Mouse (Mus musculus): Measurements from ENCODE around the gene Gm37240.

Gene Gm37240

DNA sequence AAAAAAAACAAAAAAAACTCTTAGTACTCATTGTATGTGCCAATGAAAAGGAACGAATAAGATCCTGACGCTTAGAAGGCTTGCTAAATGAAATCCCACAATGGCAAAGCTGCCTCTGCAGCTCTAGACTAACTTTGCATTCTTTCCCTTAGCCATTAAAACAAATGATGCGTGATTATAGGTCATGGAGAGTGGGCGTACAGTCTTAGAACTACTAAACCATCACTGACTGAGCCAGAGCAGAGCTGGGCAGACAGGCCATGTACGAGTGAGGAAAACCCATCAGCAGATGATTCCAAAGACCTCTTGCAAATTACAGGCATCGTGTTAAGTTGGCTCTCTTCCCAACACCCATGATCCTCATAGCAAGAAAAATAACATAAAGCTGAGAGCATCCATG lies 59.5 kb downstream of the Gm37240 start:
- no peak for DNase-seq (ENCODE audit: low read depth, low spot score)

DNA sequence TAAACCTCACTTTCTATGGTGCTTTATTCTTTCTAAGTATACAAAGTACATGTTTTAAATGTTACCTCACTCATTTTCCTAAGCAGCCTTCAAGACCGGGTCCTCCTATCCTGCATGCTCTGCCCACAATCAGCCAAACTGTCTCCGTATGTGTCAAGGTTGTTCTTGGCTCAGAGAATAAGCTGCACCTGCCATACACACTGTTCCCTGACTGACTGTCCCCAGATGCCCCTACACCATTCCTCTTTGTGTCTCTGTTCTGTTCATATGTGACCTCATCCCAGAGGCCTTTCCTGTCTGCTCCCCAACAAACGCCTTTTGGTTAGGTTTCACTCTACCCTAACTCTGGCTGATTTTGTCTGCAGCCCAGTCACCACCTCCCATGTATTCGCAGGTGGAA lies 60.0 kb downstream of the Gm37240 start:
- DNase-seq (ENCODE audit: low read depth, low spot score): no peak

DNA sequence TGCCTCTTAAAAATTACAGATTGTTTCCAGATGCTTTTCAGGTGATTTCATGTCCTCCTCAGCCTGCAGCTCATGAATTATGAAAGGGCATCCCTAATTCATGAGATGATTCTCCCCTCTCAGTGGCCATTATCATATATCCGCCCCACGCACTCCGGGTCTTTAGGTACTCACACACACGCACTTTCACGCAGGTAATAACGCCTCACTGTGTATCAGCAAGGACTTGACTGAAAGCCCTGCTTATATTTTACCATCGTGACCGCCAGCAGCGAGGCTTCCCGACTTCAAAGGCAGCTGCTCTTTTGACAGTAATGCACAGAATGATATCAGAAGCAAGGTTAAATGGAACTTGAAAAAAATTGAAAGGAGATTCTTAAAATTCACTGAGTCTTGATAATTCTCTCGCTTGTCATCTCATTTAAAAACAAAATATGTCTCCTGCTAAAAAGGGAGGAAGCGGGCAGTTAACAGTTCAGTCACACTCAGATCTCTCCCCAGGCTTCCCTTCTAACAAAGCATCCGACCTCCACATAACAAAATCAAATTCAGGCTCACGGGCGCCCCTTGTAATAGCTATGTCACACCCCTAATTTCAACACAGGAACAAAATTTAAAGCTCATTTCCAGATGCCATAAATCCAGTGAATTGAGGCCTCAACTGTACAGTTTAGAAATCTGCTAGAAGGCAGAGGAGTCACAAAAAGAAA lies 66.3 kb downstream of the Gm37240 start:
- no peak for DNase-seq (ENCODE audit: low read depth, low spot score)

DNA sequence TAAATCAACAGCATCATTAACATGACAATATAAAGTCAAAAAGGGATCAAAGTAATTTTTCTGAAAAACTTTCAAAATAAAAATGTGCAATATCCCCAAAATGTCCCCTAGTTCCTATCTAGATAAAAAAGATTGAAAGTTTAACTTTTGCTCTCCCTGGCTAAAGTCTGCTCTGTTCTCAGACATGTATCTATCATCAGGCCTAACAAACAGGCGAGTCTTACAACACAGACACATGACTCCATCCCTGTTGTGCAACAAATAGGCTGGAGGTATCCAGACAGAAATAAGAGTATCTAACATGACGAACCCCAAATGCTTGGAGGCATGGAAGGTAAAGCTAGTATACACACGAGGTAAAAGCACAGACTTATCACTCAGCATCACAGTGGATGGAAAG lies 68.0 kb downstream of the Gm37240 start:
- no peak for DNase-seq (ENCODE audit: low read depth, low spot score)

DNA sequence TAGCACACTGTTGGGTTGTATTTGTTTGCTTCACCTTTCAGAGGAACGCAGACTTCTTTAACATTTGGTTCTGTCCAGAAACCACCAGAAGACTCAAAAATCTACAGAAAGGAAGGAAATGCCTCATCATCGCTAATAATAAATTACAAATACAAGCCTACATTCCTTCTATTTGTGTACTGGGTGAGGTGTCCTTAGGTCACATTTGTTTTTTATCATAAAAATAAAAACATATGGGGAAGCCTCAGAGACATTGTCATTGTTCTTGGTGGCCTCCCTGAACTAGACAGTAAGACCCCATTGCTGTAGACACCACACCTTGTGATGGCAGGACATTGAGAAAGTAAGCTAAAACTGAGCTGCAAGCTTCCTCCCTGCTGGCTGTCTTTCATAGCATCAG lies 70.1 kb downstream of the Gm37240 start, which contains the start of gene Fam160a1:
Fam160a1 (minus strand) TSS at position 101 of the 400 bp plus-strand sequence.
- DNase-seq (ENCODE audit: low read depth, low spot score): no peak

DNA sequence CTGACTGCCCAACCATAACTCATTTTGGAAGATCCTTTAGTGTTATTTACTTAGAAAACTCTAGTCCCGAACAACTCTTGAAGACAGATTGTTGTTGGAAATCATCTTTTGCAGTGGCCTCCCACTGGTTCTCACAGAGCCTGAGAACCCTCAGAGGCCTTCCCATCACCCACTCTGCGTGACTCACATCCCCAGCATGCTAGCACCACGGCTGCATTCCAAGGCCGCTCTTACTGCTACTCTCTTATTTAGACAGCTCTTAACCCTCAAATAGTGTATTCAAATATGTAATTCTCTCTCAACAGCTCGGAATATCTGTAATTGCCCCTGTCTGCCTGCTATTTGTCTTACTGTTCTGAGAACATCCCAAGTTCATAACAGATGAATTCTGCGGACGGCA lies 73.1 kb downstream of the Gm37240 start:
- DNase-seq (ENCODE audit: low read depth, low spot score): no peak

DNA sequence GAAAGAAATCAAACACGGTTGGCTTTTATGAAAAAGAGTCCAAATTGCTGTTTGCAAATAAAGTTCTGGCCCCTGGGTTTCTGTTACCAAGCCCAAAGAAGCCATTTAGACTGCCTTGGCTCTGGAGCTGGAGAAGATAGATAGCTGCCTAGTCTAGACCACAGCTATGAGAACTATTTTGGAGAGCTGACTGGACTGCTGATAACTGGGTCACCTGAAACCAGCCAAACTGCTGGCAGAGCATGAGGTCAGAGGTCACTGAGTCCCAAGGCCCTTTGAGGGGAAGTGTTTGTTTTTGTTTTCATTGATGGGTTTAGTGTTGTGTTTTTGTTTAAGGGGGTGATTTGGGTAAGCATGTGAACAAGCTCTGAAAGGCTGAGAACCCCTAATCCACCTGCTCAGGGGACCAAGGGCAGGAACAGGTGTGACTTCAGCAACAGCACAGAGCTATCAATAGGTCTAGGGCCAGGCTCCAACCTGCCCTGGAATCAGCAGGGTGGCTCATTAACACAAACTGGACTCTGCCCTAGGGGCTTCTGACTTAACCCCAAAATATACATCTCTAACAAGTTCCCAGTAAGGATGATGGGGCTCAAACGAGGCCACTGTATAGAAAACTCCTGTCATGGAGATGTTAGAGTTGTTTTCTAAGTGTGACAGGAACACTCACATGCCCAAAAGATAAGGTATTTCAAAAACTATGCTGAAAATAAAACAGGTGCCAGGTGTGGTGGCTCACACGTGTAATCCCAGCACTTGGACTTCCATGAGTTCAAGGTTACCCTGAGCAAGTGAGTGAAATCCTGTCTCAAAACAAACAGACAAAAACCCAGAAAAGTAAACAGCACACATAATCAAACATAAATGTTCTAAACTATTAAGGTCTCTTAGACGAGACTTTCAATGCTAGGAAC lies 74.0 kb downstream of the Gm37240 start:
- DNase-seq (ENCODE audit: low read depth, low spot score): no peak

DNA sequence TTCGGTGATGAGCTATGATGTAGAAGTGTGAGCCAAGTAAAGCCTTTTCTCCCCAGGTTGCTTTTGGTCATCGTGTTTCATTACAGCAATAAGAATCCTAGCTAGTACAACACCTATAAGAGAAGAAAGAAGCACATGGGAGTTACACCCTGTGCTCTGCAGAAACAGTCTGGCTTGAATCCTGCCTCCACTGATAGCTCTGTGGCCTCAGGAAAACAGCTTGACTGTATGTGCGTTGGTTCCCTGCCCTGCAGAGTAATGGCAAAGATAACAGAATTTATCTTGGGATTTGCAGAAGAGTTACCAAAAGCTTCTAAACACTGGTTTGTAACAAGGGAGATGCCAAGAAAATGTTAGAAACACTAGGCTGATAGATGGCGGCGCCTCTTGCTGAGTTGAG lies 75.3 kb downstream of the Gm37240 start:
- DNase-seq (ENCODE audit: low read depth, low spot score): no peak

DNA sequence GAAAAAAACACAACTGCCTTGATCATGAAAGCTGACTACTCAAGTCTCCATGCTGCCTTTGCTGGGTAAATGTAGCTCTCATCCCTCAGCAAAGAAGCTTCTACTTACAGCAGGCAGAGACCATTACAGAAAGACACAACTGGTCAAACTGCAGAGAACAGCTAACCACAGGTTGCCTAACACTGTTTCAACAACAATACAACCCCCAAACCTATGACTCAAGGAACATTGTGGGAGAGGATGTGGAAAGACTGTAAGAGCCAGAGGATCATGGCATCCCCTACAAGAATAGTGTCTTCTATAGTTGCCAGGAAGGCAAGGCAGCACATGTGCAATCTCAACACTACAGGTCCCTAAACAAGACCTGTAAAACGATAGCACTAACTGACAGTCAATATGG lies 94.2 kb downstream of the Gm37240 start:
- DNase-seq (ENCODE audit: low read depth, low spot score): no peak

DNA sequence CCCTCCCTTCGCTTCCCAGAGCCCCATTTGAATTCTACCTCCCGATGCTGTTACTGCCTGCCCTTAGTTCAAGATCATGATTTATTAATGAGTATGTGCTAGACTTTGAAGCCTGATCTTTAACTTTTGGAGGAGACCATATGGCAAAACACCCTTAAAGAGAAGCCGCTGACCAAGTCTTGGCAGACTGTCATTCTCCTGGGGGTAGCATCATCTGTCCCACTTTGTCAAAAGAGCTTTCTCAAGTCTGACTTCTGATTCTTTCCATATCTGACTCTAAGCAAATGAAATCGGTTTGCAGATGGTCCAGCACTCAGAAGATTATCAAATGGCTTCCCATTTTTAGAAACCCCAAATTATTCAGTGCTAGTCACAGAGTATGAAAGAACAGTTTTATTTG lies 97.6 kb downstream of the Gm37240 start:
- DNase-seq (ENCODE audit: low read depth, low spot score): no peak

DNA sequence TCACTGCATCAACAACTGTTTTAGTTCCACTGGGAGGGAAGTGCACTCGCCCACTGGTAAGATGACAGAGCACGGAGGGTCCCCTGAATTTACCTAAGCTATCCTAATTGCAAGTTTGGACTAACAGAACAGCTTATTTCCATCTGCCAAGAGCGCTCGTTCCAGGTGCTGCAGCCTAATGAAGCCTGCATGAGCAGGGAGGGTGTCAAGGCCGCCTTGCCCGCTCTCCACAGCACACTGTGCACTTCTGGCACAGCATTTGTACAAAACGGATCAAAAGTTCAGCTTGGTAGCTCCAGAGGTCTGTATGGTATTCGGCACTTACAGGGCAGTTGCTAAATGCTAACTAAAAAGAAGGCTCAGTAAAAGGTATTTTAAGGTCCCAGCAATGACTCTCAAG lies 100.8 kb downstream of the Gm37240 start:
- DNase-seq (ENCODE audit: low read depth, low spot score): no peak

DNA sequence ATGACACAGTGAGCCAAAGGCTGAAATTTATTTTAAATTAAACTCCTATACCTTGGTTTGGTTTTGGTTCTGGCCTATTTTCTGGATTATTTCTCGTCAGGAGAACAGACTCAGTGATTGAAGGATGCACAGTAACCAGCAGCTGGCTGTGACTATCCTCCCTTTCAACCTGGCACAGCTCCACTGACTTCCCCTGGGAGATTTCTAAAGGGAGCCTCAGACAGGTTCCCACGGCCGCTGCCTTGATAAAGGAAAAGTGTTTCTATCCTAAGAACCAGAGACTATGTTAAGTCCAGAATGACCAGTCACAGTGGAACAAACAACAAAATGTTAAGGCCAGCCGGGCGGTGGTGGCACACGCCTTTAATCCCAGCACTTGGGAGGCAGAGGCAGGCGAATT lies 106.4 kb downstream of the Gm37240 start:
- DNase-seq (ENCODE audit: low read depth, low spot score): no peak

DNA sequence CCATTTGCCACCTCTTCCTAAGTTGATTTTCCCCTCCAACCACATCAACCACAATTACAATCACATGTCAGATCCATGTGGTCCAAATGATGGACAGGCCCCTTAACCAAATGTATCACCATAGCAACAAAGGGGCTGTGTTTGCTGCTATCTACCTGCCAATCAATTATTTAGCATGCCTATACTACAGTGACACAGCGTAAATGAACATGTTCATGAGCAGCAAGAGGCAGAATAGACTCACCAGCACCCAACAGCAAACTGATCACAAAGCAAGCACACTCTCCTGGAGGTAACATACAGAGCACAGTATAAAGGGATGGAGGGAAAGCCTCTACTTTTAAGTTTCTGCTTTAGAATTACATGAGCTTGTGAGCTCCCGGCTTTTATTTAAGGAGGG lies 107.0 kb downstream of the Gm37240 start:
- no peak for DNase-seq (ENCODE audit: low read depth, low spot score)

DNA sequence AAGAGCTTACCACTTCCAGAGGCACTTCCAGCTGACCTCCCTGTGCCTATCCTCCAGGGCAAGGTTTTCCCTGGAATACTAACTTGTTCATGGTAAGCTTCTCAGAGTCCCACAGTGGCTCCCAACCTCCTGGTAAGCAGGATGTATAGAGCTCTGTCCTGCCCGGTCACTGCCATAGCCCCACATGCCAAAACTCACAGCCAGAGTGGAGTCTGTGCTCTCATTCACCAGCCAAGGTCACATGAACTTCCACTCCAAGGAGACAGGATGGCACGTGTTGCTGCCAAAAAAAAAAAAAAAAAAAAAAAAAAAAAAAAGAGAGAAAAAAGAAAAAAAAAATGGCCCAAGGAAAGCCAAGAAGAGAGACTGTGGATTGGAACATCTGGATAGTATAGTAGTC lies 109.5 kb downstream of the Gm37240 start:
- DNase-seq (ENCODE audit: low read depth, low spot score): no peak

DNA sequence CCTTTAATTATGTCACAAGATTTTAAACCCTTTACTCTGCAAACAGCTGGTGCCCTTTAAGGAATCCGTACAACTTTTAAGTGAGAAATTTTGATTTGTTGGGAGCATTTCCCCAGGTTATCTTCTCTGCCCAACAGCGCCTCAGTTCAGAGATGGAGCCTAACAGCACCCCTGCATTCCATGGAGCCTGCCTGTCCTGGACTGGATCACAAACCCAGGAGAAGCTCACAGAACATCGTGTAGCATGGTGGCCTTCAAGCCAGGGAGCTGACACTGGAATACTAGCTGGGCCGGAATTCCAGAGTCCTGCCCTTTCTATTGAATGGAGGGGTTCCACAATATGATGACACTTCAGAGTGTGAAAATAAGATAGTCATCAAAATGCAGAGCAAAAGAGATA lies 110.0 kb downstream of the Gm37240 start:
- no peak for DNase-seq (ENCODE audit: low read depth, low spot score)

DNA sequence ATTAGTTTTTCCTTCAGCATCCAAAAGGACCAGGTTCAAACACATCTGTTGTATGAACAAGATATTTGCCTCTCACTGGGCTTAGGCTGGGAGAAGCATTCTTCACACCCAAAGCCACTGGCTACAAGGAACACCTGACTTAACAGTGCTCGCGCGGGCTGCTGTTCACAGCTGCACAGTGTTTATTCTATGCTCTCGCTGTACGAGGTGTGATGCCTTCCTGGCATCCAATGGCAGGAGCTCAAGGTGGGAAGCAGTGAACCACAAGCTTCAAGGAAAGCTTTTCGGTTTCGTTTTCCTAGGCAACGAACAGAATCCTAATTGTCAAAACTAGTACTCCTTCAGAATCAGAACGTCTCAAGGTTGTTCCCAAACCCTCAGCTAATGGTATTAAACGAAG lies 110.6 kb downstream of the Gm37240 start:
- DNase-seq (ENCODE audit: low read depth, low spot score): no peak

DNA sequence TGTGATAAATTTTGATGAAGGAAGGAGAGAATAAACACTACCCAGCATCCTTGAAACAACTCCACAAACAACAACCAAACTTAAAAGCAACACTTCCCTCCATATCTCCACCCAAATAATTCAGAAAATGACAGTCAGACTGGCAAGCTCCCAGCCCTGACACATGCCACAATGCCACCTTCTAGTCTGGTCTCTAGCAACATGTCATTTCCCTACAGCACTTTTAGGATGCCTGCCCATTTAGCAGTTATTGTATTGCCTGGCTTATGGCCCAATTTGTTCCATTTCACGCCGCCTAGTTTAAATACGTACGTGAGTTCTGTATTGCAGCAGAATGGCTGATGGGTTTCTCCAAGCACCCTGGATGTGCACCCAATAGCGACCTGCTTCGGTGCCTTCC lies 111.2 kb downstream of the Gm37240 start:
- DNase-seq (ENCODE audit: low read depth, low spot score): no peak

DNA sequence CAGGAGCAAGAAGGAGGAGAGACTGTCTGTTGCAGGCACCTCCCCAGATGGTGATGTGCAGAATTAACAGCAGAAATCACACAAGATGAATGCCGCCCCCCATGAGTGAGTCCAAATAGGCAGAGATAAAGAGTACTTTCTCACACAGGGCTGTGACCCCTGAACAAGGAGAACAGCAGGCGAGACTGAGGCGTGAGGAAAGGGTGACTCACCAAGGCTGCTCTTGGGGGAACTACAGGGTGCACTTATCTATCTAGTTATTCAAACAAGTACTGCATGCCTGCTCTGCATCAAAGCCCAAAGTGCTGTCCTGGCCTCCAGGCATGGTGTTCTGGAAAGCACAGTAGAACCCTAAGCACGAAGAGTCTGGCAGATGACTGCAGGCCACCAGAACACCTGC lies 113.4 kb downstream of the Gm37240 start:
- no peak for DNase-seq (ENCODE audit: low read depth, low spot score)

DNA sequence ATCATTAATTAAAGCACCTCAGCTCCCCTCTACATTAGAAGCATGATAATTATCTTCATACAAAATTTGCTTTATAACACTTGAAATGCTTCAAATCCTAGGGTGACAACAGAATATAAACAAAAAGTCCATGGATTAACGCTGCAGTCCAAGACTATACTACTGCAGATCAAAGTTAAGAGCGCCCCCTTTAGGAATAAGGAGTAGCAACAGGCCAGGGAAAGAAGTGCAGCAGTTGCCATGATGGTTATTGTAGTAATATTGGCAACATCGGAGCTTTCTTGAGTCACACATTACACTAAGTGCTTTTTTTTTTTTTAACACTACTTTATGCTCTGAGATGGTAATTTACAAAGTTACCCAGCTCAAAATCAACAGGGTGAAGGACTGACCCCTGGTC lies 113.9 kb downstream of the Gm37240 start:
- DNase-seq (ENCODE audit: low read depth, low spot score): no peak

DNA sequence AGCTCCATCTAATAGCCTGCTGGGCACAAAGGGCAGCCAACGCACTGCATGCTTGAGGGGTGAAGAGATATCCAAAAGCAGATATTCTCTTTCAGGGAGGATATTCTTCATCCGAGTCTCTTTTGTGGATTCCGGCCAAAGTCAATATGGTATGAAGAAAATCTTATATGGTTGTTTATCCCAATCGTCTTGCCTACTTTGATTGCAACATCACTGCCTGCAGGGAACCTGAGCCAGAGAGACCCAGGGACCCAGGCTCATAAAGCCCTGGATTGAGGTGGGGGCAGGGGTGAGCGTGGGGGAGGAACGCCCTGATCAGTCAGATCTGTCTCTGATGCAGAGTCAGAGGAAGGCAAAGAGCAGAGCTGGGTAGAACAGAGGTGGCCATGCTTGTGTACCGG lies 122.4 kb downstream of the Gm37240 start:
- DNase-seq (ENCODE audit: low read depth, low spot score): no peak

DNA sequence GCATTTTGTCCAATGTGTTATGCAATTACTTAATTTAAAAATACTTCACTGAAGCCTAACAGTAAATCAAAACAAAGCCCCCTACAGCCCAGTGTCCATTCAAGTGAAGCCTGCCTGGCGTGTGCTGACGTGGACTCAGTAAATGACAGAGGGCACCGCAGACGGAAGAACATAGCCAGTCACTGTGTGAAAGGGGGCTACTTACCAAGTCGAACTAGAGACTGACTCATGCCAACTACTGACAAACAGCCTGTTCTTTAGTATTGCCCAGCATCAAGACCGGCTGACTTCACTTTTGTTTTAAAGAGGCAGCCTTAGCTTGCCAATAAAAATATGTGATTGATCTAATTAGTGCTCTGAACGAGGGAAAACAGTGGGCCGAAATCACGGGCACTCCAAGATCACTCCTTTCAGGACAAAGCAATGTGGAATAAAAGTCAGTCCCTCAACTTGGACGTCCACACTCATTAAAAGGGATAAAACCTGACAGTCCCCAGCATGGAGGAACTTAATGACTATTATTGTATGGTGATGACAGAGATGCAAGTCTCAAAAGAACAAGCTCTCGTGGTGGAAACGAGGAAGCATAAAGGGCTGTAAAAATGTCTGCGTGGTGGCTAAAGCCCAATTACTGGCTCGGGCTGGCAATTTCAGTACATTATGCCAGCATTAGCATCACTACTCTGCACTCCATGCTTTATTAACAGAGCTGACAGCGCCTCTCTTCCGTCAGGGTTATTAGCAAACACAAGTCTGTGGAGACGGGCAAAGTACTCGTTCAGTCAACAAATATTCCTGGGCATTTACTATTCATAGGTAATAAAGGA lies 123.1 kb downstream of the Gm37240 start:
- DNase-seq (ENCODE audit: low read depth, low spot score): no peak

DNA sequence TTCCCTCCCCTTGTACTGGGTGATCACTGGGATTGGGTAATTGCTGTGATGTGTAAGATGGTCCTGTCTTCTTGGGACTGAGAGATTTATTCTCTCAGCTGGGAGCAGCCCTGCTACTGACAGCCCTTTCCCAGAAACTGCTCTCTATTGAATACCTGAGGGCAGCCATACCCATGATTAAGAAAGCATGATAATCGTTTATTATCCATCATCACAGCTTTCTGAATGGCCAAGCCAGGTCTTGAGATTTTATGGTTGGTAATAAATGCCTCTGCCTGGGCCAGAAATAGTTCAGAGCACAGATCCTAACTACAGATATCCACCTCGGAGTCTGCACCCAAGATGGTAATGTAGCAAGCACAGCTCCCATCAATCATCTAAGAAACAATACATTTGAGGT lies 129.4 kb downstream of the Gm37240 start:
- no peak for DNase-seq (ENCODE audit: low read depth, low spot score)

Data from retina, adult 2 months (tissue).